Mouse (Mus musculus): Measurements from ENCODE around the gene Dap. TPM values are rescaled to one million over a fixed set of nuclear protein-coding genes. Genes with fewer than 3 reads are reported as not detected.

Dap gene
- polyA plus RNA-seq, 2 experiments, result 90.1 to 116 TPM

GRCm38 (mm10) chr15:31244696-31245445 lies 20.8 kb downstream of the Dap start:
- WGBS, result 91% methylated on average over 17 of the region's 17 CpGs

DNA sequence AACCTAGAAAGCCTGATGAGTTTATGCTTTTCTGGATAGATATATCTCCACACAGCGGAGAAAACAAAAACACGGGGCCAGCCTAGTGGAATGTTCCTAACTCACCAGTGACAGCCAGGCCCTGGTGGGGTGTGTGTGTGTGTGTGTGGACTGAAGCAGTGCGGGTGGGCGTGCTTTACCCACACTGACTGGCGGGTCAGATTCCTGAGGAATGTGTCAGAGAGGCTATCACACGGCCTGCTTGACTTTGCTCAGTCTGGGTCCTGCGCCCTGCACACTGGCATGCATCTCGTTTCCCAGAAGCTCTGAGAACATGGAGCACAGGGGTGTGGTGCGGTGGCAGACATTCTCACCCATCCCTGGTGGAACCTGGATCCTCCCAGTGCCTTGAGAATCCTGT lies 21.8 kb downstream of the Dap start:
- H3K27me3 ChIP-seq (ENCODE audit: control insufficient read depth, insufficient read depth, low read length), result no peaks in the 10 kb centered on the region
- peaks cover 39% of the 10 kb centered on the region for H3K4me1 ChIP-seq (ENCODE audit: control insufficient read depth, insufficient read depth, low read length)
- ATAC-seq (ENCODE audit: low FRiP score, low read depth) (no peak), DNase-seq (ENCODE audit: low spot score) (no peak)
- no peak overlapping the region for H3K4me2 ChIP-seq (replicated peaks; ENCODE audit: low read depth, low read length, severe bottlenecking)
- H3K9me3 ChIP-seq (ENCODE audit: control insufficient read depth, low read length), result peaks cover 8% of the 10 kb centered on the region; the same call in 1 of the 2 replicates
- H3K4me3 ChIP-seq (replicated peaks; ENCODE audit: low read length), result no peak overlapping the region
- H3K36me3 ChIP-seq (ENCODE audit: control insufficient read depth, insufficient read depth, low read length), result no peaks in the 10 kb centered on the region; the same call in 1 of the 2 replicates
- no peak overlapping the region for H3K27ac ChIP-seq (replicated peaks; ENCODE audit: low read depth, low read length)
- WGBS, result 65% methylated on average over 9 of the region's 9 CpGs
- H3K9ac ChIP-seq (ENCODE audit: low read depth, low read length, severe bottlenecking), result no peak overlapping the region
- TF ChIP-seq POLR2A (IDR thresholded peaks at IDR 0.05; ENCODE audit: borderline replicate concordance, extremely low read depth, insufficient read depth, insufficient read length), result no peak

More at GRCm38 (mm10) chr15:31244696-31245445, 20.8 kb downstream of the Dap start:
- DNase-seq (ENCODE audit: low spot score) (no peak), ATAC-seq (ENCODE audit: low FRiP score, low read depth) (no peak)
- Histone ChIP-seq H3K36me3 (ENCODE audit: control insufficient read depth, insufficient read depth, low read length) (peaks cover 11% of the 10 kb centered on the region), H3K27me3 (ENCODE audit: control insufficient read depth, insufficient read depth, low read length) (no peaks in the 10 kb centered on the region), H3K4me3 (replicated peaks; ENCODE audit: low read length) (no peak overlapping the region), H3K4me2 (replicated peaks; ENCODE audit: low read depth, low read length, severe bottlenecking) (no peak overlapping the region), H3K4me1 (ENCODE audit: control insufficient read depth, insufficient read depth, low read length) (peaks cover 29% of the 10 kb centered on the region), H3K27ac (replicated peaks; ENCODE audit: low read depth, low read length) (no peak overlapping the region), H3K9me3 (ENCODE audit: control insufficient read depth, low read length) (peaks cover 8% of the 10 kb centered on the region; the same call in 1 of the 2 replicates), H3K9ac (ENCODE audit: low read depth, low read length, severe bottlenecking) (no peak overlapping the region)
- no peak for TF ChIP-seq POLR2A (IDR thresholded peaks at IDR 0.05; ENCODE audit: borderline replicate concordance, extremely low read depth, insufficient read depth, insufficient read length)

- 74% methylated on average over 9 of the region's 9 CpGs for WGBS
- no peaks in the 10 kb centered on the region for H3K27me3 ChIP-seq (ENCODE audit: control insufficient read depth, insufficient read depth, low read length)
- no peaks in the 10 kb centered on the region for H3K9me3 ChIP-seq (ENCODE audit: control insufficient read depth, low read length)
- no peak for TF ChIP-seq POLR2A (IDR thresholded peaks at IDR 0.05; ENCODE audit: borderline replicate concordance, extremely low read depth, insufficient read depth, insufficient read length)
- no peak overlapping the region for H3K4me3 ChIP-seq (replicated peaks; ENCODE audit: low read length)
- no peak overlapping the region for H3K27ac ChIP-seq (replicated peaks; ENCODE audit: low read depth, low read length)
- H3K4me2 ChIP-seq (replicated peaks; ENCODE audit: low read depth, low read length, severe bottlenecking), result no peak overlapping the region
- no peak overlapping the region for H3K9ac ChIP-seq (ENCODE audit: low read depth, low read length, severe bottlenecking)
- no peak for DNase-seq (ENCODE audit: low spot score)
- ATAC-seq (ENCODE audit: low FRiP score, low read depth), result no peak
- no peaks in the 10 kb centered on the region for H3K36me3 ChIP-seq (ENCODE audit: control insufficient read depth, insufficient read depth, low read length)
- H3K4me1 ChIP-seq (ENCODE audit: control insufficient read depth, insufficient read depth, low read length), result peaks cover 41% of the 10 kb centered on the region
These were observed 22.9 kb downstream of the Dap start for GRCm38 (mm10) chr15:31247035-31247434.

GRCm38 (mm10) chr15:31248882-31249281 lies 24.8 kb downstream of the Dap start:
- no peak for TF ChIP-seq POLR2A (IDR thresholded peaks at IDR 0.05; ENCODE audit: borderline replicate concordance, extremely low read depth, insufficient read depth, insufficient read length)
- Histone ChIP-seq H3K27ac (replicated peaks; ENCODE audit: low read depth, low read length) (peak overlapping the region; percentile 40), H3K4me2 (replicated peaks; ENCODE audit: low read depth, low read length, severe bottlenecking) (no peak overlapping the region), H3K9ac (ENCODE audit: low read depth, low read length, severe bottlenecking) (no peak overlapping the region; the same call in 1 of the 2 replicates), H3K36me3 (ENCODE audit: control insufficient read depth, insufficient read depth, low read length) (no peaks in the 10 kb centered on the region), H3K4me1 (ENCODE audit: control insufficient read depth, insufficient read depth, low read length) (peaks cover 41% of the 10 kb centered on the region), H3K27me3 (ENCODE audit: control insufficient read depth, insufficient read depth, low read length) (no peaks in the 10 kb centered on the region), H3K4me3 (replicated peaks; ENCODE audit: low read length) (no peak overlapping the region), H3K9me3 (ENCODE audit: control insufficient read depth, low read length) (no peaks in the 10 kb centered on the region)
- ATAC-seq (ENCODE audit: low FRiP score, low read depth) (no peak), DNase-seq (ENCODE audit: low spot score) (peak; percentile 53)
- WGBS, result 37% methylated on average over 7 of the region's 7 CpGs

DNA sequence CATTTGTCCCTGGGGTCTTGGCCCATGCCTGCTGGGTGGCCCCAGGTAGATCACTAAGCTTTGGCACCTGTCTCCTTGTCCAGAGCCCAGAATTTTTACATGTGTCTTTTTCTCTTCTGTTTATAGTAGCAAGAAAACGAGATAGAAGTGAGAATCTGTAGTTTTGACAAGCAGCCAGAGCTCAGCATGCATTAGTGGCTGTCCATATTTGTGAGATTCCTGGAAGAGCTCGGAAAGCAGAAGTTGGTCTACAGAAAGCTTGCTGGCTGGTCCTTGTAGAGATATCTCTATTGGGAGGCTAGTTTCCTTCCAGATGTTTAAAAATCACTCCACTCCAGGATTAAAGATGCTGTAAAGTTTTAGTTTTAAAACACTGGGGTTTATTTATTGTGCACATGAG lies 25.9 kb downstream of the Dap start:
- H3K9ac ChIP-seq (ENCODE audit: low read depth, low read length, severe bottlenecking), result no peak overlapping the region
- peak; percentile 35; the same call in 1 of the 2 replicates for ATAC-seq (ENCODE audit: low FRiP score, low read depth)
- DNase-seq (ENCODE audit: low spot score), result peak; percentile 39
- no peaks in the 10 kb centered on the region for H3K27me3 ChIP-seq (ENCODE audit: control insufficient read depth, insufficient read depth, low read length)
- TF ChIP-seq POLR2A (IDR thresholded peaks at IDR 0.05; ENCODE audit: borderline replicate concordance, extremely low read depth, insufficient read depth, insufficient read length), result no peak
- H3K27ac ChIP-seq (replicated peaks; ENCODE audit: low read depth, low read length), result no peak overlapping the region
- H3K9me3 ChIP-seq (ENCODE audit: control insufficient read depth, low read length), result no peaks in the 10 kb centered on the region
- H3K36me3 ChIP-seq (ENCODE audit: control insufficient read depth, insufficient read depth, low read length), result no peaks in the 10 kb centered on the region
- no peak overlapping the region for H3K4me3 ChIP-seq (replicated peaks; ENCODE audit: low read length)
- peaks cover 41% of the 10 kb centered on the region for H3K4me1 ChIP-seq (ENCODE audit: control insufficient read depth, insufficient read depth, low read length)
- WGBS, result 46% methylated on average over 2 of the region's 2 CpGs
- no peak overlapping the region for H3K4me2 ChIP-seq (replicated peaks; ENCODE audit: low read depth, low read length, severe bottlenecking)
